Mouse (Mus musculus) midbrain, embryonic 16.5 days (tissue): Measurements from ENCODE around the gene Cep350. TPM values are rescaled to one million over a fixed set of nuclear protein-coding genes. Genes with fewer than 3 reads are reported as not detected.

Experiments
- ATAC-seq: fragments of 200-750 bp; cut with Nextera tagmentation; 2 replicates; pipeline ENCODE4 v1.8.0; 2017; ENCODE audit warnings: moderate TSS enrichment
- H3K27ac ChIP-seq: fragments of 300-500 bp; sonication (generic); 2 replicates; pipeline ENCODE4 v1.5.1; 2014; ENCODE audit warnings: mild to moderate bottlenecking, low read length, mixed read lengths
- H3K27me3 ChIP-seq: fragments of 300-500 bp; sonication (generic); 2 replicates; pipeline ENCODE4 v1.6.1; 2014; ENCODE audit warnings: low read depth, low read length, mixed read lengths; ENCODE audit not compliant: control insufficient read depth, insufficient read depth
- H3K36me3 ChIP-seq: fragments of 300-500 bp; sonication (generic); 2 replicates; pipeline ENCODE4 v1.6.1; 2014; ENCODE audit warnings: mild to moderate bottlenecking, low read length, moderate library complexity, mixed read lengths; ENCODE audit not compliant: control insufficient read depth, insufficient read depth
- H3K4me1 ChIP-seq: fragments of 300-500 bp; sonication (generic); 2 replicates; pipeline ENCODE4 v1.6.1; 2014; ENCODE audit warnings: mild to moderate bottlenecking, low read length, mixed read lengths; ENCODE audit not compliant: control insufficient read depth, insufficient read depth
- H3K4me2 ChIP-seq: fragments of 300-500 bp; sonication (generic); 2 replicates; pipeline ENCODE4 v1.6.1; 2014; ENCODE audit warnings: mild to moderate bottlenecking, low read length, mixed read lengths
- H3K4me3 ChIP-seq: fragments of 300-500 bp; sonication (generic); 2 replicates; pipeline ENCODE4 v1.5.1; 2014; ENCODE audit warnings: low read depth, mild to moderate bottlenecking, low read length, moderate library complexity, mixed read lengths
- H3K9ac ChIP-seq: fragments of 300-500 bp; sonication (generic); 2 replicates; pipeline ENCODE4 v1.6.1; 2014; ENCODE audit warnings: low read depth, low read length, mixed read lengths
- H3K9me3 ChIP-seq: fragments of 300-500 bp; sonication (generic); replicated peaks from 2 replicates; pipeline ENCODE4 v1.6.1; 2014; ENCODE audit warnings: mild to moderate bottlenecking, low read length, mixed read lengths; ENCODE audit not compliant: control insufficient read depth, poor library complexity, severe bottlenecking
- WGBS: fragments of 180-500 bp; shearing (Covaris S2); extraction: QIAGEN DNeasy Blood & Tissue Kit; methylation state at CpG from one replicate; pipeline ENCODE4 v1.1.7; 2014; 5-methylcytosine and 5-hydroxymethylcytosine counted together
- polyA plus RNA-seq: library from polyadenylated mRNA; unstranded; fragments of >200 nt; fragmentation: Nextera tagmentation; extraction: Ambion mirVana; gene quantifications from 2 replicates; pipeline ENCODE4 v1.2.1, GENCODE M21; 2015

The Cep350 gene
- polyA plus RNA-seq: 8.8 and 9.9 TPM in 2 replicates

GRCm38 (mm10) chr1:155973068-155973718, at the start of gene Cep350:
Gene Cep350 (minus strand): TSS chr1:155973255.
- peak; percentile 99 for ATAC-seq
- Histone ChIP-seq H3K27ac (peak within 1 kb of the TSS; percentile 98), H3K9ac (peak within 1 kb of the TSS; percentile 98), H3K9me3 (no peaks in the 10 kb centered on the region), H3K36me3 (no peaks in the 10 kb centered on the region), H3K4me2 (peak within 1 kb of the TSS; percentile 88), H3K27me3 (no peaks in the 10 kb centered on the region), H3K4me1 (peaks cover 33% of the 10 kb centered on the region), H3K4me3 (peak within 1 kb of the TSS; percentile 96)
- WGBS: under 1% methylated on average over 45 of the region's 57 CpGs

- no peak overlapping the region for H3K4me3 ChIP-seq
- no peak overlapping the region for H3K9ac ChIP-seq
- no peaks in the 10 kb centered on the region for H3K27me3 ChIP-seq
- H3K36me3 ChIP-seq: peaks cover 11% of the 10 kb centered on the region
- no peaks in the 10 kb centered on the region for H3K9me3 ChIP-seq
- 97% methylated on average over 1 of the region's 1 CpGs for WGBS
- H3K4me2 ChIP-seq: no peak overlapping the region
- no peaks in the 10 kb centered on the region for H3K4me1 ChIP-seq
- no peak overlapping the region for H3K27ac ChIP-seq
- ATAC-seq: no peak
These were observed 47.3 kb upstream of the Cep350 start for GRCm38 (mm10) chr1:156020402-156020801.

- H3K9ac ChIP-seq: no peak overlapping the region
- no peaks in the 10 kb centered on the region for H3K4me1 ChIP-seq
- no peak overlapping the region for H3K4me2 ChIP-seq
- H3K9me3 ChIP-seq: no peaks in the 10 kb centered on the region
- H3K27me3 ChIP-seq: no peaks in the 10 kb centered on the region
- ATAC-seq: no peak
- H3K4me3 ChIP-seq: no peak overlapping the region
- WGBS: 100% methylated on average over 1 of the region's 1 CpGs
- peaks cover 13% of the 10 kb centered on the region for H3K36me3 ChIP-seq
- no peak overlapping the region for H3K27ac ChIP-seq
These were observed 46.7 kb upstream of the Cep350 start for GRCm38 (mm10) chr1:156019800-156020199.

GRCm38 (mm10) chr1:156009003-156009402, 35.9 kb upstream of the Cep350 start:
- Histone ChIP-seq H3K4me1 (no peaks in the 10 kb centered on the region), H3K9me3 (no peaks in the 10 kb centered on the region), H3K4me3 (no peak overlapping the region), H3K9ac (no peak overlapping the region), H3K27ac (no peak overlapping the region), H3K27me3 (no peaks in the 10 kb centered on the region), H3K4me2 (no peak overlapping the region), H3K36me3 (peaks cover 16% of the 10 kb centered on the region)
- 96% methylated on average over 1 of the region's 1 CpGs for WGBS
- no peak for ATAC-seq

GRCm38 (mm10) chr1:156005906-156006305, 32.9 kb upstream of the Cep350 start:
- Histone ChIP-seq H3K4me1 (no peaks in the 10 kb centered on the region), H3K4me3 (no peak overlapping the region), H3K9ac (no peak overlapping the region), H3K9me3 (no peaks in the 10 kb centered on the region), H3K4me2 (no peak overlapping the region), H3K27me3 (no peaks in the 10 kb centered on the region), H3K27ac (no peak overlapping the region), H3K36me3 (peaks cover 13% of the 10 kb centered on the region; the same call in 1 of the 2 replicates)
- no peak for ATAC-seq
- WGBS: 95% methylated on average over 11 of the region's 11 CpGs

- WGBS: 86% methylated on average over 7 of the region's 7 CpGs
- ATAC-seq: no peak
These were observed 30.3 kb upstream of the Cep350 start for GRCm38 (mm10) chr1:156003201-156003935.

GRCm38 (mm10) chr1:156002366-156002765, 29.3 kb upstream of the Cep350 start:
- WGBS: 91% methylated on average over 8 of the region's 8 CpGs
- H3K4me3 ChIP-seq: no peak overlapping the region
- H3K4me2 ChIP-seq: no peak overlapping the region
- H3K36me3 ChIP-seq: peaks cover 11% of the 10 kb centered on the region; the same call in 1 of the 2 replicates
- no peaks in the 10 kb centered on the region for H3K27me3 ChIP-seq
- no peaks in the 10 kb centered on the region for H3K9me3 ChIP-seq
- no peaks in the 10 kb centered on the region for H3K4me1 ChIP-seq
- H3K9ac ChIP-seq: no peak overlapping the region
- no peak overlapping the region for H3K27ac ChIP-seq
- no peak for ATAC-seq

More at GRCm38 (mm10) chr1:156003201-156003935, 30.3 kb upstream of the Cep350 start:
- no peak overlapping the region for H3K9ac ChIP-seq
- no peak overlapping the region for H3K4me2 ChIP-seq
- no peaks in the 10 kb centered on the region for H3K4me1 ChIP-seq
- H3K27ac ChIP-seq: no peak overlapping the region
- H3K36me3 ChIP-seq: peaks cover 13% of the 10 kb centered on the region; the same call in 1 of the 2 replicates
- no peak overlapping the region for H3K4me3 ChIP-seq
- H3K9me3 ChIP-seq: no peaks in the 10 kb centered on the region
- H3K27me3 ChIP-seq: no peaks in the 10 kb centered on the region

- Histone ChIP-seq H3K36me3 (no peaks in the 10 kb centered on the region), H3K4me1 (no peaks in the 10 kb centered on the region), H3K9ac (no peak overlapping the region), H3K9me3 (no peaks in the 10 kb centered on the region), H3K4me3 (no peak overlapping the region), H3K27me3 (no peaks in the 10 kb centered on the region), H3K4me2 (no peak overlapping the region), H3K27ac (no peak overlapping the region)
- no peak for ATAC-seq
- WGBS: 88% methylated on average over 2 of the region's 2 CpGs
These were observed 22.6 kb upstream of the Cep350 start for GRCm38 (mm10) chr1:155995612-155996011.

- ATAC-seq: no peak
- Histone ChIP-seq H3K27ac (no peak overlapping the region), H3K36me3 (no peaks in the 10 kb centered on the region), H3K4me3 (no peak overlapping the region), H3K9me3 (no peaks in the 10 kb centered on the region), H3K4me2 (no peak overlapping the region), H3K27me3 (no peaks in the 10 kb centered on the region), H3K4me1 (0 out of 2 replicates have a peak, but pooled peaks cover under 1% of the 10 kb centered on the region), H3K9ac (no peak overlapping the region)
- 95% methylated on average over 2 of the region's 2 CpGs for WGBS
These were observed 21.5 kb upstream of the Cep350 start for GRCm38 (mm10) chr1:155994524-155994923.
